Mouse (Mus musculus) lung, embryonic 16.5 days (tissue): ENCODE measurements at regions not wholly inside any gene's neighbourhood (a gene's known extent, or its start where the extent isn't known, plus 50 kb on each side); places are given as distances from the start of the nearest gene placed in this dataset.
A peak's percentile ranks its signal among the peaks of the same experiment; 100 is the strongest.

ENCODE experiments used
- ATAC-seq: fragments of 200-750 bp; cut with Nextera tagmentation; 2 replicates; pipeline ENCODE4 v1.8.0; 2017; ENCODE audit warnings: low read depth, mild to moderate bottlenecking, moderate library complexity
- H3K27ac ChIP-seq: fragments of 300-500 bp; sonication (generic); 2 replicates; pipeline ENCODE4 v1.5.1; 2014; ENCODE audit warnings: mild to moderate bottlenecking, control low read depth, low read length
- H3K27me3 ChIP-seq: fragments of 300-500 bp; sonication (generic); 2 replicates; pipeline ENCODE4 v1.6.1; 2014; ENCODE audit warnings: low read depth, low read length, mixed read lengths; ENCODE audit not compliant: control insufficient read depth, insufficient read depth
- H3K36me3 ChIP-seq: fragments of 300-500 bp; sonication (generic); 2 replicates; pipeline ENCODE4 v1.6.1; 2014; ENCODE audit warnings: low read length; ENCODE audit not compliant: control insufficient read depth, insufficient read depth
- H3K4me1 ChIP-seq: fragments of 300-500 bp; sonication (generic); replicated peaks from 2 replicates; pipeline ENCODE4 v1.6.1; 2014; ENCODE audit warnings: low read length, mixed read lengths; ENCODE audit not compliant: control insufficient read depth, insufficient read depth
- H3K4me2 ChIP-seq: fragments of 300-500 bp; sonication (generic); 2 replicates; pipeline ENCODE4 v1.6.1; 2014; ENCODE audit warnings: low read depth, low read length, control low read depth
- H3K4me3 ChIP-seq: fragments of 300-500 bp; sonication (generic); 2 replicates; pipeline ENCODE4 v1.5.1; 2014; ENCODE audit warnings: mild to moderate bottlenecking, low read length, control low read depth
- H3K9ac ChIP-seq: fragments of 300-500 bp; sonication (generic); 2 replicates; pipeline ENCODE4 v1.6.1; 2014; ENCODE audit warnings: low read length, control low read depth
- H3K9me3 ChIP-seq: fragments of 300-500 bp; sonication (generic); 2 replicates; pipeline ENCODE4 v1.6.1; 2016; ENCODE audit warnings: low read length; ENCODE audit not compliant: control insufficient read depth
- WGBS: fragments of 180-500 bp; shearing (Covaris S2); extraction: QIAGEN DNeasy Blood & Tissue Kit; methylation state at CpG from one replicate; pipeline ENCODE4 v1.1.7; 2014; 5-methylcytosine and 5-hydroxymethylcytosine counted together

- H3K27ac ChIP-seq = no peak overlapping the region
- no peaks in the 10 kb centered on the region for H3K27me3 ChIP-seq
- peaks cover 5% of the 10 kb centered on the region; the same call in 1 of the 2 replicates for H3K4me1 ChIP-seq
- no peak overlapping the region for H3K9ac ChIP-seq
- no peak overlapping the region for H3K4me2 ChIP-seq
- WGBS = 76% methylated on average over 5 of the region's 5 CpGs
- ATAC-seq = no peak
- no peak overlapping the region for H3K4me3 ChIP-seq
- no peaks in the 10 kb centered on the region for H3K9me3 ChIP-seq
- H3K36me3 ChIP-seq = no peaks in the 10 kb centered on the region
Observed at GRCm38 (mm10) chr14:58321234-58321633, 250.9 kb downstream of the Fgf9 start.

GRCm38 (mm10) chr14:58317640-58318039 lies 247.3 kb downstream of the Fgf9 start:
- H3K36me3 ChIP-seq = no peaks in the 10 kb centered on the region
- H3K27me3 ChIP-seq = no peaks in the 10 kb centered on the region
- no peak overlapping the region for H3K27ac ChIP-seq
- ATAC-seq = no peak
- no peaks in the 10 kb centered on the region for H3K9me3 ChIP-seq
- peaks cover 5% of the 10 kb centered on the region; the same call in 1 of the 2 replicates for H3K4me1 ChIP-seq
- H3K9ac ChIP-seq = no peak overlapping the region
- WGBS = 64% methylated on average over 3 of the region's 3 CpGs
- no peak overlapping the region for H3K4me3 ChIP-seq
- no peak overlapping the region for H3K4me2 ChIP-seq

- no peaks in the 10 kb centered on the region for H3K9me3 ChIP-seq
- WGBS = 28% methylated on average over 4 of the region's 4 CpGs
- H3K4me2 ChIP-seq = no peak overlapping the region
- no peaks in the 10 kb centered on the region for H3K27me3 ChIP-seq
- H3K9ac ChIP-seq = 0 out of 2 replicates have a peak overlapping the region, but pooled peaks have one; percentile 9
- no peak overlapping the region for H3K4me3 ChIP-seq
- no peaks in the 10 kb centered on the region for H3K36me3 ChIP-seq
- no peak overlapping the region for H3K27ac ChIP-seq
- H3K4me1 ChIP-seq = peaks cover 5% of the 10 kb centered on the region; the same call in 1 of the 2 replicates
- ATAC-seq = no peak
Observed at GRCm38 (mm10) chr14:58317231-58317630, 246.9 kb downstream of the Fgf9 start.

- Histone ChIP-seq H3K27me3 (no peaks in the 10 kb centered on the region), H3K9ac (no peak overlapping the region), H3K4me2 (no peak overlapping the region), H3K9me3 (no peaks in the 10 kb centered on the region), H3K36me3 (no peaks in the 10 kb centered on the region), H3K4me1 (no peaks in the 10 kb centered on the region), H3K27ac (no peak overlapping the region), H3K4me3 (no peak overlapping the region)
- ATAC-seq = no peak
- 88% methylated on average over 6 of the region's 6 CpGs for WGBS
Observed at GRCm38 (mm10) chr14:58307695-58308094, 237.3 kb downstream of the Fgf9 start.

- Histone ChIP-seq H3K4me2 (no peak overlapping the region), H3K4me1 (no peaks in the 10 kb centered on the region), H3K36me3 (no peaks in the 10 kb centered on the region), H3K9ac (no peak overlapping the region), H3K9me3 (no peaks in the 10 kb centered on the region), H3K27me3 (no peaks in the 10 kb centered on the region), H3K27ac (no peak overlapping the region), H3K4me3 (no peak overlapping the region)
- 81% methylated on average over 11 of the region's 11 CpGs for WGBS
- ATAC-seq = no peak
Observed at GRCm38 (mm10) chr14:58306832-58307521, 236.6 kb downstream of the Fgf9 start.

- Histone ChIP-seq H3K4me1 (peaks cover 5% of the 10 kb centered on the region; the same call in 1 of the 2 replicates), H3K27ac (peak overlapping the region; percentile 38), H3K4me3 (no peak overlapping the region), H3K36me3 (no peaks in the 10 kb centered on the region), H3K4me2 (peak overlapping the region; percentile 16; the same call in 1 of the 2 replicates), H3K9me3 (no peaks in the 10 kb centered on the region), H3K27me3 (no peaks in the 10 kb centered on the region), H3K9ac (no peak overlapping the region)
- ATAC-seq = peak; percentile 91
- 23% methylated on average over 10 of the region's 10 CpGs for WGBS
Observed at GRCm38 (mm10) chr14:58300411-58300887, 230.1 kb downstream of the Fgf9 start.

GRCm38 (mm10) chr14:58286007-58286525 lies 215.7 kb downstream of the Fgf9 start:
- Histone ChIP-seq H3K4me1 (no peaks in the 10 kb centered on the region), H3K9ac (no peak overlapping the region), H3K4me2 (no peak overlapping the region), H3K4me3 (no peak overlapping the region), H3K27ac (no peak overlapping the region), H3K36me3 (no peaks in the 10 kb centered on the region), H3K9me3 (no peaks in the 10 kb centered on the region), H3K27me3 (no peaks in the 10 kb centered on the region)
- 73% methylated on average over 13 of the region's 13 CpGs for WGBS
- ATAC-seq = no peak

- no peaks in the 10 kb centered on the region for H3K36me3 ChIP-seq
- peak overlapping the region; percentile 48 for H3K4me2 ChIP-seq
- 34% methylated on average over 15 of the region's 15 CpGs for WGBS
- no peaks in the 10 kb centered on the region for H3K4me1 ChIP-seq
- peak; percentile 78 for ATAC-seq
- no peaks in the 10 kb centered on the region for H3K27me3 ChIP-seq
- 0 out of 2 replicates have a peak overlapping the region, but pooled peaks have one; percentile 15 for H3K9ac ChIP-seq
- H3K4me3 ChIP-seq = peak overlapping the region; percentile 21
- no peak overlapping the region for H3K27ac ChIP-seq
- peaks cover 4% of the 10 kb centered on the region; the same call in 1 of the 2 replicates for H3K9me3 ChIP-seq
Observed at GRCm38 (mm10) chr14:58282708-58283290, 212.5 kb downstream of the Fgf9 start.

GRCm38 (mm10) chr14:58282264-58282663 lies 211.9 kb downstream of the Fgf9 start:
- H3K9ac ChIP-seq = no peak overlapping the region

More at GRCm38 (mm10) chr14:58282264-58282663, 211.9 kb downstream of the Fgf9 start:
- peaks cover 4% of the 10 kb centered on the region; the same call in 1 of the 2 replicates for H3K9me3 ChIP-seq
- H3K4me2 ChIP-seq = peak overlapping the region; percentile 48; the same call in 1 of the 2 replicates
- 89% methylated on average over 3 of the region's 3 CpGs for WGBS
- H3K4me1 ChIP-seq = no peaks in the 10 kb centered on the region
- ATAC-seq = no peak
- H3K4me3 ChIP-seq = no peak overlapping the region
- no peak overlapping the region for H3K27ac ChIP-seq
- H3K27me3 ChIP-seq = no peaks in the 10 kb centered on the region
- H3K36me3 ChIP-seq = no peaks in the 10 kb centered on the region
